Mouse (Mus musculus) G1E (cell line): ENCODE data around the gene Abcg5. TPM values are rescaled to one million over a fixed set of nuclear protein-coding genes. Genes with fewer than 3 reads are reported as not detected.

ENCODE experiments used
- ATAC-seq: 2 replicates; pipeline ENCODE4 v1.8.0; 2016; ENCODE audit warnings: mild to moderate bottlenecking; ENCODE audit not compliant: insufficient number of reproducible peaks, poor library complexity, low FRiP score, severe bottlenecking; ENCODE audit errors: extremely low read depth
- DNase-seq: peaks from one replicate; pipeline ENCODE4 v3.0.0; 2012; ENCODE audit warnings: low spot score
- H3K27me3 ChIP-seq: 2 replicates; pipeline ENCODE4 v1.6.1; 2012; ENCODE audit warnings: mild to moderate bottlenecking, low read length, inconsistent platforms; ENCODE audit not compliant: insufficient read depth
- H3K36me3 ChIP-seq: replicated peaks from 2 replicates; pipeline ENCODE3; 2012; ENCODE audit warnings: mild to moderate bottlenecking, inconsistent platforms
- H3K4me1 ChIP-seq: 2 replicates; pipeline ENCODE4 v1.6.1; 2012; ENCODE audit warnings: low read depth, low read length, inconsistent platforms, mixed read lengths; ENCODE audit not compliant: insufficient read depth
- H3K4me3 ChIP-seq: 2 replicates; pipeline ENCODE4 v1.5.1; 2012; ENCODE audit warnings: low read depth, mild to moderate bottlenecking, inconsistent platforms, low read length, moderate library complexity, mixed read lengths
- H3K9me3 ChIP-seq: replicated peaks from 2 replicates; pipeline ENCODE4 v1.6.1; 2012; ENCODE audit warnings: inconsistent platforms
- CTCF ChIP-seq: IDR thresholded peaks from 2 replicates; pipeline ENCODE4 v1.5.1; 2012; ENCODE audit warnings: low read depth, low read length, inconsistent platforms, mixed read lengths
- GATA1 ChIP-seq: IDR thresholded peaks from 2 replicates; pipeline ENCODE4 v1.6.1; 2012; ENCODE audit warnings: borderline replicate concordance, low read length, inconsistent platforms, mixed read lengths
- GATA2 ChIP-seq: IDR thresholded peaks from 2 replicates; pipeline ENCODE4 v1.6.1; 2012; ENCODE audit warnings: low read depth, low read length, inconsistent platforms, borderline replicate concordance
- POLR2AphosphoS5 ChIP-seq: IDR thresholded peaks from 2 replicates; pipeline ENCODE4 v1.6.1; 2012; ENCODE audit warnings: low read depth, low read length, inconsistent platforms; ENCODE audit not compliant: insufficient replicate concordance
- TAL1 ChIP-seq: conservative IDR thresholded peaks from 2 replicates; pipeline ENCODE4 v1.6.1; 2012; ENCODE audit warnings: low read depth, low read length, inconsistent platforms, mixed read lengths
- polyA plus RNA-seq: library from polyadenylated mRNA; stranded (reverse); fragments of >175 nt; gene quantifications from 2 replicates; pipeline ENCODE4 v1.2.3, GENCODE M21; 2012
- total RNA-seq, 2 experiments: library from RNA; stranded (forward) in 1 of 2; stranded (reverse) in 1 of 2; fragments of 200-1000 nt in 1 of 2; fragments of >200 nt in 1 of 2; fragmentation: Nextera tagmentation in 1 of 2; gene quantifications; 2 replicates each; pipeline ENCODE4 v1.2.3; 2014 to 2017

Abcg5 gene
- total and polyA plus RNA-seq, 3 experiments: 0.16 TPM; not detected in 2

GRCm38 (mm10) chr17:84633443-84633842 lies 49.4 kb downstream of the Abcg5 start:
- Histone ChIP-seq H3K4me1 (no peaks in the 10 kb centered on the region), H3K9me3 (no peaks in the 10 kb centered on the region), H3K27me3 (peaks cover 4% of the 10 kb centered on the region; the same call in 1 of the 2 replicates), H3K4me3 (no peak overlapping the region), H3K36me3 (no peaks in the 10 kb centered on the region)
- TF ChIP-seq TAL1 (no peak), GATA2 (no peak), GATA1 (no peak), CTCF (no peak), POLR2AphosphoS5 (no peak)
- DNase-seq: no peak
- ATAC-seq: no peak

GRCm38 (mm10) chr17:84631836-84632235 lies 51.0 kb downstream of the Abcg5 start:
- Histone ChIP-seq H3K4me1 (no peaks in the 10 kb centered on the region), H3K27me3 (peaks cover 2% of the 10 kb centered on the region; the same call in 1 of the 2 replicates), H3K9me3 (no peaks in the 10 kb centered on the region), H3K36me3 (no peaks in the 10 kb centered on the region), H3K4me3 (no peak overlapping the region)
- DNase-seq (no peak), ATAC-seq (no peak)
- TF ChIP-seq POLR2AphosphoS5 (no peak), GATA1 (no peak), GATA2 (no peak), TAL1 (no peak), CTCF (no peak)

GRCm38 (mm10) chr17:84628611-84629010 lies 54.2 kb downstream of the Abcg5 start:
- ATAC-seq (no peak), DNase-seq (no peak)
- no peaks in the 10 kb centered on the region for H3K9me3 ChIP-seq
- no peaks in the 10 kb centered on the region for H3K4me1 ChIP-seq
- TF ChIP-seq GATA2 (no peak), POLR2AphosphoS5 (no peak), GATA1 (no peak), TAL1 (no peak), CTCF (no peak)
- H3K36me3 ChIP-seq: no peaks in the 10 kb centered on the region
- H3K4me3 ChIP-seq: no peak overlapping the region
- H3K27me3 ChIP-seq: peaks cover 2% of the 10 kb centered on the region; the same call in 1 of the 2 replicates

- H3K4me1 ChIP-seq: no peaks in the 10 kb centered on the region
- DNase-seq (no peak), ATAC-seq (no peak)
- no peaks in the 10 kb centered on the region; the same call in 1 of the 2 replicates for H3K27me3 ChIP-seq
- no peak for TF ChIP-seq GATA2
- no peak for TF ChIP-seq POLR2AphosphoS5
- TF ChIP-seq TAL1: no peak
- no peak for TF ChIP-seq GATA1
- no peak for TF ChIP-seq CTCF
- no peak overlapping the region for H3K4me3 ChIP-seq
- H3K9me3 ChIP-seq: no peaks in the 10 kb centered on the region
- no peaks in the 10 kb centered on the region for H3K36me3 ChIP-seq
Observed at GRCm38 (mm10) chr17:84627721-84628120, 55.1 kb downstream of the Abcg5 start.

- TF ChIP-seq GATA2: no peak
- no peak for TF ChIP-seq GATA1
- TF ChIP-seq POLR2AphosphoS5: no peak
- no peak for TF ChIP-seq TAL1
- no peak for ATAC-seq
- Histone ChIP-seq H3K36me3 (no peaks in the 10 kb centered on the region), H3K4me1 (no peaks in the 10 kb centered on the region), H3K4me3 (no peak overlapping the region), H3K27me3 (no peaks in the 10 kb centered on the region), H3K9me3 (no peaks in the 10 kb centered on the region)
- DNase-seq: no peak
Observed at GRCm38 (mm10) chr17:84626857-84627305, 55.9 kb downstream of the Abcg5 start.

GRCm38 (mm10) chr17:84626276-84626856 lies 56.4 kb downstream of the Abcg5 start, which contains the start of gene Dync2li1:
TSS of gene Dync2li1 (plus strand) at chr17:84626496.
- no peaks in the 10 kb centered on the region for H3K4me1 ChIP-seq
- TF ChIP-seq GATA1 (no peak), POLR2AphosphoS5 (no peak), GATA2 (no peak), CTCF (no peak), TAL1 (no peak)
- H3K36me3 ChIP-seq: no peaks in the 10 kb centered on the region
- no peaks in the 10 kb centered on the region for H3K27me3 ChIP-seq
- DNase-seq (no peak), ATAC-seq (no peak)
- no peak within 1 kb of the TSS for H3K4me3 ChIP-seq
- H3K9me3 ChIP-seq: no peaks in the 10 kb centered on the region

- Histone ChIP-seq H3K36me3 (no peaks in the 10 kb centered on the region), H3K4me3 (no peak overlapping the region), H3K9me3 (no peaks in the 10 kb centered on the region), H3K4me1 (no peaks in the 10 kb centered on the region), H3K27me3 (no peaks in the 10 kb centered on the region)
- ATAC-seq: no peak
- TF ChIP-seq POLR2AphosphoS5: no peak
- no peak for TF ChIP-seq CTCF
- no peak for DNase-seq
Observed at GRCm38 (mm10) chr17:84622873-84623272, 59.9 kb downstream of the Abcg5 start.
